Mouse (Mus musculus): ENCODE measurements around the gene Rab26. TPM values are rescaled to one million over a fixed set of nuclear protein-coding genes. Genes with fewer than 3 reads are reported as not detected.

The Rab26 gene
- polyA plus RNA-seq, 1 experiment from 2014 or later: 8.8 TPM

GRCm38 (mm10) chr17:24544613-24545012, 10.6 kb upstream of the Rab26 start:
- H3K4me3 ChIP-seq: no peak overlapping the region

DNA sequence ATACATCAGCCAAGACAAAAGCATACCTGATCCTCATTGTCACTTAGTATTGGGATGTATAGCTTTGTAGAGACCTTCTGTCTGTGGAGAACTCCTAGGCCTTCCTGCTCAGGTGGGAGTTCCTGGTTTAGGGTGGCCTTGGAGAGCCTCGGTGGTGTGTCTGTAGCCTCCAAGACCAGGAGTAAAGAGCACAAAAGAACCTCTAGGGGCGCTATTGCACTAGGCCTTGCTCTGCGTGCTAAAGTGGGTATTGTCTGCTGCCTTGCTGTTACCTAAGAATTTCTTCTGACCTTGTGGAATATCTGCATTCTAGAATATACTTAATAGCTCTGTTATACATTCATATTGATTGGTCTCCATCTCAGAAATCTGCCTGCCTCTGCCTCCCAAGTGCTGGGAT, 6.4 kb upstream of the Rab26 start:
- Histone ChIP-seq H3K9ac (no peak overlapping the region), H3K4me1 (peaks cover 14% of the 10 kb centered on the region), H3K27me3 (replicated peaks) (no peaks in the 10 kb centered on the region), H3K9me3 (no peaks in the 10 kb centered on the region), H3K27ac (no peak overlapping the region), H3K4me2 (no peak overlapping the region), H3K36me3 (replicated peaks) (no peaks in the 10 kb centered on the region), H3K4me3 (no peak overlapping the region)
- WGBS: 7% methylated on average over 3 of the region's 3 CpGs
- no peak for ATAC-seq (replicated peaks)

More at GRCm38 (mm10) chr17:24544613-24545012, 10.6 kb upstream of the Rab26 start:
- Histone ChIP-seq H3K4me1 (peaks cover 12% of the 10 kb centered on the region), H3K27me3 (replicated peaks) (0 out of 2 replicates have a peak, but pooled peaks cover 6% of the 10 kb centered on the region), H3K9ac (no peak overlapping the region), H3K36me3 (replicated peaks) (no peaks in the 10 kb centered on the region), H3K9me3 (no peaks in the 10 kb centered on the region), H3K4me2 (peak overlapping the region; percentile 28; the same call in 1 of the 2 replicates), H3K27ac (no peak overlapping the region)
- ATAC-seq (replicated peaks): no peak
- WGBS: 21% methylated on average over 12 of the region's 12 CpGs

DNA sequence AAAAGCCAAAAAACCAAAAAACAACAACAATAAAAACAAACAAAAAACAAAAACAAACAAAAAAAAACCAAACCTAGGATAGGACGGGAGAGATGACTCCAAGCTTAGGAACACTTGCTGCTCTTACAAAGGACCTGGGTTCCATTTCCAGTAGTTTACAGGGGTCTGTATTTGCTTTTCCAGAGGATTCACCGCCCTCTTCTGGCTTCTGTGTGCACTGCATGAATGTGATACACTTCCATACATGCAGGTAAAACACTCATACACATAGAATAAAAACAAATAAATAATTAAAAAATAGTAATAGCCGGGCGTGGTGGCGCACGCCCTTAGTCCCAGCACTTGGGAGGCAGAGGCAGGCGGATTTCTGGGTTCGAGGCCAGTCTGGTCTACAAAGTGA, 4.9 kb upstream of the Rab26 start:
- 70% methylated on average over 8 of the region's 8 CpGs for WGBS
- ATAC-seq (replicated peaks): 0 out of 2 replicates have a peak, but pooled peaks have one; percentile 27
- Histone ChIP-seq H3K9me3 (no peaks in the 10 kb centered on the region), H3K9ac (no peak overlapping the region), H3K36me3 (replicated peaks) (no peaks in the 10 kb centered on the region), H3K27ac (no peak overlapping the region), H3K4me1 (peaks cover 11% of the 10 kb centered on the region), H3K27me3 (replicated peaks) (no peaks in the 10 kb centered on the region), H3K4me3 (no peak overlapping the region), H3K4me2 (no peak overlapping the region)

- H3K4me3 ChIP-seq: no peak overlapping the region
- H3K27me3 ChIP-seq (replicated peaks): no peaks in the 10 kb centered on the region
- H3K4me2 ChIP-seq: no peak overlapping the region
- H3K27ac ChIP-seq: peak overlapping the region; percentile 46
- no peak overlapping the region for H3K9ac ChIP-seq
- H3K4me1 ChIP-seq: peaks cover 24% of the 10 kb centered on the region
- ATAC-seq (replicated peaks): no peak
- 29% methylated on average over 3 of the region's 3 CpGs for whole genome bisulfite sequencing
- no peaks in the 10 kb centered on the region for H3K9me3 ChIP-seq
- H3K36me3 ChIP-seq (replicated peaks): no peaks in the 10 kb centered on the region
Measured at GRCm38 (mm10) chr17:24537536-24537935, 3.5 kb upstream of the Rab26 start.

DNA sequence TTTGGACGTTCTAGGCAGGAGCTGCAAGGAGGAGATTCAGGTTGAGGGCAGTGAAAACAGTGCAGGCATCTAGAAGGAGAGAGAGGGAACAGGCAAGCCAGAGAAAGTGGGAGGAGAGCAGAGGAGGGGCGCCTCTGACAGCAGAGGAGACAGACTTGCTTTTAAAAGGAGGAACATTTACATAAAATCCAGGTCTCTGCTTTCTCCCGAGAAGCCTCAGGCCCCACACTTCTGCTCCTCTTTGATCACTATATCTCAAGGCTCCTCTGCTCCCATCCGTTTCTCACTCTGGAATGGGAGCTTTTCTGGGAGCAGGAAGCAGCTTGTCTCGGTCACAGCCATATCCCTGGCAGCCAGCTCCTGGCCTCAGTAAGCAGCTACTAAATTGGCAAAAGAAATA, 1.3 kb upstream of the Rab26 start:
- Histone ChIP-seq H3K27ac (no peak overlapping the region), H3K9me3 (no peaks in the 10 kb centered on the region), H3K4me2 (no peak overlapping the region), H3K4me3 (no peak overlapping the region), H3K9ac (no peak overlapping the region), H3K27me3 (replicated peaks) (no peaks in the 10 kb centered on the region), H3K4me1 (peaks cover 38% of the 10 kb centered on the region), H3K36me3 (replicated peaks) (no peaks in the 10 kb centered on the region)
- ATAC-seq (replicated peaks): no peak
- 54% methylated on average over 5 of the region's 5 CpGs for WGBS

DNA sequence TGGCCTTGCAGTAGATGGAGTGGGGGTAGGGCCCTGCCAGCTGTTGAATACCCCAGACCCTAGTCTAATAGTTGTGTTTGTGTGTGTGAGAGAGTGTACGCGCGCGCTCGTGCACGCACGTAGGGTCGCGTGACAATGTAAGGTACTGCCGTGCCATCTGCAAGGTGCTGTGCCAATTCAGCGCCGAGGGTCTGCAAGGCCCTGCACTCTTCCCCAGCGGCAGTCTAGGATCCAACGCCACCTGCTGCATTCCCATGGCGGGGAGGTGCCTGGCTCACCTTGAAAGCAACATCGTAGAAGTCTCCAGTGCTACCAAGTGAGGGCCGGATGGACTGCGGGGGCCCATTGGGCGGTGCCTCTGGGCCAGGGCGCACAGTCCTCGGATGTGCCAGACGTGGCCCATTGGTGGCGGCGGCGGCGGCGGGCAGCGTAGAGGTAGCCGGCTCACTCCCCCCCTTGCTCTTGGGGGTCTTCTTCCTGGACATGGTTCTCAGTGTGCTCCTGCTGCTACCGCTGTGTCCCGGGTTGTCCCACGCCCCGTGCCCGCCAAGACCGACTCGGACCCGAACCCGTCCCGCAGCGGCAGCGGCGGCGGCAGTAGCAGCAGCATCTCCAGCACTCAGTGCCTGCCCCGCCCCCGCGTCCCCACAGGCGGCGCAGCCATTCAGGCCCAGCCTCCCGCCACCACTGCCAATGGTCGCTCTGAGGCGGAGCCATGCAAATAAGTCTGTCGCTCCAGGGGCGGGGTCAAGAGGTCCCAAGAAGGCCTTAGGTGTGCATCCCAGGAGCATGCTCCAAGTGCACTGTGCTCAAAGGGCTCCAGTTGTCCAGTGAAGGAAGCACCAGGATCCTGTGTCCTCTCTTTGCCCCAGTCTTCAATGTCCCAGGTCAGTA, 664 bp downstream of the Rab26 start:
- no peaks in the 10 kb centered on the region for H3K27me3 ChIP-seq (replicated peaks)
- 7% methylated on average over 52 of the region's 53 CpGs for WGBS

GRCm38 (mm10) chr17:24532045-24532444, 2.0 kb downstream of the Rab26 start:
- no peak overlapping the region for H3K4me3 ChIP-seq
- no peaks in the 10 kb centered on the region for H3K27me3 ChIP-seq (replicated peaks)
- H3K36me3 ChIP-seq (replicated peaks): no peaks in the 10 kb centered on the region
- H3K27ac ChIP-seq: no peak overlapping the region
- no peak overlapping the region for H3K4me2 ChIP-seq
- H3K9ac ChIP-seq: 0 out of 2 replicates have a peak overlapping the region, but pooled peaks have one; percentile 11
- 84% methylated on average over 7 of the region's 7 CpGs for WGBS
- no peak for ATAC-seq (replicated peaks)
- H3K9me3 ChIP-seq: no peaks in the 10 kb centered on the region
- H3K4me1 ChIP-seq: peaks cover 47% of the 10 kb centered on the region

More for the DNA sequence above, 664 bp downstream of the Rab26 start:
- ATAC-seq (replicated peaks): peak; percentile 40; the same call in 1 of the 2 replicates
- Histone ChIP-seq H3K27ac (0 out of 2 replicates have a peak overlapping the region, but pooled peaks have one; percentile 12), H3K4me1 (peaks cover 57% of the 10 kb centered on the region), H3K9ac (peak overlapping the region; percentile 47), H3K9me3 (no peaks in the 10 kb centered on the region), H3K4me2 (peak overlapping the region; percentile 66), H3K4me3 (peak overlapping the region; percentile 39), H3K36me3 (replicated peaks) (no peaks in the 10 kb centered on the region)

DNA sequence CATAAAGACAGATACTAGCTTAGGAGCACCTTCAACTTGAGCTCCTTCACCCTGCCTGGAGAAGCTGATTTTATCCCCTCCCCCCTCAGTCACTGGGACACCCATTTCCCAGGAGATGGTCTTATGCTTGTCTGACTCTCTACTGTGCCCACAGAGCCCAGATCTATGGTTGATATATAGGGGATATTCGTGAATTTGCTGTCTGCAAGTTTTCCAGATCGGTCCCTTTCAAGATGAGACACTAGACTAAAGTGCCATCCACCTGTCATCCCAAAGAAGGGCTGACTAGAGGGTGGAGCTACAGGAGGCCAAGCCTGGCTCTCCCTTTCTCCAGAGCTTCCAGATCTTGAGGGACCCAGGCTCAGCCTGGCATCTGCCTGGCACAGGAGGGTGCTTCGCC, 2.9 kb downstream of the Rab26 start:
- Histone ChIP-seq H3K4me2 (no peak overlapping the region), H3K4me1 (peaks cover 57% of the 10 kb centered on the region), H3K4me3 (no peak overlapping the region), H3K27me3 (replicated peaks) (no peaks in the 10 kb centered on the region), H3K9ac (no peak overlapping the region), H3K27ac (no peak overlapping the region), H3K9me3 (no peaks in the 10 kb centered on the region), H3K36me3 (replicated peaks) (no peaks in the 10 kb centered on the region)
- WGBS: 62% methylated on average over 3 of the region's 3 CpGs
- ATAC-seq (replicated peaks): no peak

- Histone ChIP-seq H3K4me3 (no peak overlapping the region), H3K9ac (no peak overlapping the region), H3K27ac (no peak overlapping the region), H3K4me2 (peak overlapping the region; percentile 81; the same call in 1 of the 2 replicates), H3K36me3 (replicated peaks) (no peaks in the 10 kb centered on the region), H3K27me3 (replicated peaks) (no peaks in the 10 kb centered on the region), H3K4me1 (peaks cover 61% of the 10 kb centered on the region), H3K9me3 (no peaks in the 10 kb centered on the region)
- 34% methylated on average over 8 of the region's 8 CpGs for WGBS
- ATAC-seq (replicated peaks): no peak
Measured at GRCm38 (mm10) chr17:24530361-24531050, 3.5 kb downstream of the Rab26 start.

- Histone ChIP-seq H3K4me3 (peak overlapping the region; percentile 59), H3K27ac (no peak overlapping the region), H3K4me2 (peak overlapping the region; percentile 81), H3K36me3 (replicated peaks) (no peaks in the 10 kb centered on the region), H3K4me1 (peaks cover 68% of the 10 kb centered on the region), H3K9me3 (no peaks in the 10 kb centered on the region), H3K27me3 (replicated peaks) (no peaks in the 10 kb centered on the region), H3K9ac (peak overlapping the region; percentile 57)
- no peak for ATAC-seq (replicated peaks)
- 28% methylated on average over 5 of the region's 5 CpGs for WGBS
Measured at GRCm38 (mm10) chr17:24529883-24530282, 4.1 kb downstream of the Rab26 start.

- Histone ChIP-seq H3K9me3 (no peaks in the 10 kb centered on the region), H3K27ac (peak overlapping the region; percentile 89), H3K4me1 (peaks cover 70% of the 10 kb centered on the region), H3K4me2 (peak overlapping the region; percentile 81), H3K36me3 (replicated peaks) (no peaks in the 10 kb centered on the region), H3K9ac (peak overlapping the region; percentile 57), H3K27me3 (replicated peaks) (no peaks in the 10 kb centered on the region), H3K4me3 (peak overlapping the region; percentile 59)
- ATAC-seq (replicated peaks): no peak
- WGBS: 2% methylated on average over 4 of the region's 4 CpGs
Measured at GRCm38 (mm10) chr17:24529007-24529451, 5.0 kb downstream of the Rab26 start.

DNA sequence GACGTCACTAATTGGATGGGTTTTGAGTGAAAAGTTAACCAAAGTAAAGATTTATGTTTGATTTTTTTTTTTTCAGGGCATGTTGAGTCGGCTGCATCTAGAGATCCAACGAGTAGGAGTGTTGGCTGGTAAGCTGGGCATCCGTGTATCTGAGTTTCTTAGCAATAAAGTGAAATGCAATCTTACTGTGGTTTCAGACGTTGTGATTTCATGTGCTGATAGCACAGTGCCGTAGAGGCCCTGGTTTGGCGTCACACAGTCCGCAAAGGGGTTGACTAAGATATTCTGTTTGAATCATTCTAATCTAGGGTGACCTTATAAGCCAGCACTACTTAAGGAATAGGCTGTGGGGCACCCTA, 5.5 kb downstream of the Rab26 start:
- H3K4me2 ChIP-seq: peak overlapping the region; percentile 81
- no peaks in the 10 kb centered on the region for H3K9me3 ChIP-seq
- no peak for ATAC-seq (replicated peaks)
- H3K36me3 ChIP-seq (replicated peaks): no peaks in the 10 kb centered on the region
- H3K27ac ChIP-seq: peak overlapping the region; percentile 89
- peaks cover 68% of the 10 kb centered on the region for H3K4me1 ChIP-seq
- peak overlapping the region; percentile 57 for H3K9ac ChIP-seq
- peak overlapping the region; percentile 59 for H3K4me3 ChIP-seq
- WGBS: under 1% methylated on average over 8 of the region's 8 CpGs
- no peaks in the 10 kb centered on the region for H3K27me3 ChIP-seq (replicated peaks)

Measured in midbrain, embryonic 15.5 days (tissue).